Comparison of ENCODE assay signal across 15 mouse cellular contexts in the genomic region with DNA sequence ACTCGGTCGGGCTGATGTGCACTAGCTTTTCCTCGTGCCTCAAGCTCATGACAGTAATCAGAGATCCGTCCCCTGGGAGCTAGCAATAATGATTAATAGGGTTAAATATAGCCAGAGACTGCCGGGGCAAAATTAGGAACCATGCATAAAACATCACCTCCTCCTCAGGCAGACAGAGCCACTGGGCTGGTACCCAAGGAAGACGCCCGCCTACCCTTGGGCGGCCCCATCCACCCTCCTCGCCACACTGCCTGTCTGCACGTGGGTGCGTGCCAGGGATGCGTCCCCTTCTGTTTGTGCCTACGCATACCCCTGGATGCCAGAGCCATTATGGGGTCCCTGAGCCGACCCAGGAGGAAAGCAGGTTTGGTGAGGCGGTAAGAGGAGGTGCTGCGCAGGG.
A peak's percentile ranks its signal among the peaks of the same experiment; 100 is the strongest.
DNase-seq lines count a peak whose midpoint lies in the region; ATAC-seq and TF ChIP-seq lines count a peak whose summit lies in the region.
"Had no signal": no experiment of that assay in that cellular context is flagged by ENCODE, and none has a peak within 500 bp of the region (broad histone marks: within the 10 kb centered on the region; RNA-seq: fewer than 3 reads in every experiment).

No protein-coding gene starts in this region.

- no peaks in the 10 kb centered on the region for H3K27me3 ChIP-seq in forebrain, postnatal 0 days (ENCODE audit: insufficient read depth, low read length)
- H3K27me3 ChIP-seq in forebrain, embryonic 14.5 days (replicated peaks; ENCODE audit: control insufficient read depth, insufficient read depth, low read length) = no peaks in the 10 kb centered on the region
- H3K27me3 ChIP-seq: heart, embryonic 12.5 days; hindbrain, embryonic 15.5 days; liver, embryonic 12.5 days had no signal

- no peak overlapping the region for H3K4me3 ChIP-seq in forebrain, postnatal 0 days (ENCODE audit: low read depth, low read length)
- no peak overlapping the region for H3K4me3 ChIP-seq in forebrain, embryonic 14.5 days (ENCODE audit: low read depth, low read length)
- H3K4me3 ChIP-seq: heart, embryonic 12.5 days; hindbrain, embryonic 15.5 days; liver, embryonic 12.5 days had no signal

- peak; percentile 44; the same call in 1 of the 2 replicates for ATAC-seq in forebrain, postnatal 0 days
- no peak for ATAC-seq in forebrain, embryonic 14.5 days
- no peak for ATAC-seq in CD4-positive, CD25-positive, alpha-beta regulatory T cell, adult 4 months
- ATAC-seq: liver, embryonic 12.5 days had no signal

- TF ChIP-seq CTCF in forebrain, postnatal 0 days (IDR thresholded peaks at IDR 0.05; ENCODE audit: low read depth) = no peak

- no peak overlapping the region for H3K9ac ChIP-seq in forebrain, postnatal 0 days
- H3K9ac ChIP-seq in forebrain, embryonic 14.5 days (ENCODE audit: low read length) = no peak overlapping the region
- H3K9ac ChIP-seq: heart, embryonic 12.5 days; hindbrain, embryonic 15.5 days; liver, embryonic 12.5 days had no signal

- no peak overlapping the region for H3K4me2 ChIP-seq in forebrain, postnatal 0 days (ENCODE audit: low read depth)
- no peak overlapping the region for H3K4me2 ChIP-seq in forebrain, embryonic 14.5 days (ENCODE audit: low read length)
- H3K4me2 ChIP-seq: heart, embryonic 12.5 days; hindbrain, embryonic 15.5 days; liver, embryonic 12.5 days had no signal

- no peak for DNase-seq in forebrain, postnatal 0 days
- DNase-seq in forebrain, embryonic 14.5 days (ENCODE audit: low spot score) = no peak
- peak; percentile 76 to 85 for DNase-seq in layer of hippocampus, adult 18-20 months (ENCODE audit: low spot score in 2 of 2)
- DNase-seq in left cerebral cortex, adult 8-10 months (ENCODE audit: low spot score in 2 of 2) = peak; percentile 55 to 84
- DNase-seq in right cerebral cortex, postnatal 25 days = peak; percentile 78
- no peak for DNase-seq in urinary bladder, postnatal 10 days (ENCODE audit: low spot score)
- no peak for DNase-seq in adrenal gland, postnatal 25 days
- DNase-seq: cerebellum, postnatal 36 days; gastrocnemius, postnatal 14 days; kidney, postnatal 36 days; lung, postnatal 14 days had no signal

- H3K27ac ChIP-seq in forebrain, postnatal 0 days (ENCODE audit: low read depth, low read length) = no peak overlapping the region
- H3K27ac ChIP-seq in forebrain, embryonic 14.5 days (ENCODE audit: low read depth, low read length) = no peak overlapping the region
- H3K27ac ChIP-seq: hindbrain, embryonic 15.5 days; liver, embryonic 12.5 days had no signal

- no peaks in the 10 kb centered on the region for H3K4me1 ChIP-seq in forebrain, postnatal 0 days (ENCODE audit: insufficient read depth)
- no peaks in the 10 kb centered on the region for H3K4me1 ChIP-seq in forebrain, embryonic 14.5 days (ENCODE audit: control insufficient read depth, insufficient read depth, low read length)
- H3K4me1 ChIP-seq: liver, embryonic 12.5 days had no signal

- no peaks in the 10 kb centered on the region for H3K36me3 ChIP-seq in forebrain, postnatal 0 days (ENCODE audit: insufficient read depth)
- no peaks in the 10 kb centered on the region for H3K36me3 ChIP-seq in forebrain, embryonic 14.5 days (ENCODE audit: control insufficient read depth, insufficient read depth, low read length)
- H3K36me3 ChIP-seq: heart, embryonic 12.5 days; hindbrain, embryonic 15.5 days; liver, embryonic 12.5 days had no signal

- WGBS in forebrain, postnatal 0 days = 54% methylated on average over 16 of the region's 16 CpGs
- whole genome bisulfite sequencing in forebrain, embryonic 14.5 days = 77% methylated on average over 16 of the region's 16 CpGs

- H3K9me3 ChIP-seq in forebrain, postnatal 0 days (ENCODE audit: low read length) = no peaks in the 10 kb centered on the region
- no peaks in the 10 kb centered on the region for H3K9me3 ChIP-seq in forebrain, embryonic 14.5 days (replicated peaks; ENCODE audit: control insufficient read depth, low read length)
- H3K9me3 ChIP-seq: hindbrain, embryonic 15.5 days had no signal

Comparison
In these comparisons a context has a peak if more than half of its experiments do, and no peak if none do; other contexts are left out.
1. DNase-seq: peak in layer of hippocampus, adult 18-20 months (2 of 2), left cerebral cortex, adult 8-10 months (2 of 2) and right cerebral cortex, postnatal 25 days (single experiment); none in forebrain, postnatal 0 days (single experiment), forebrain, embryonic 14.5 days (single experiment), urinary bladder, postnatal 10 days (single experiment) and adrenal gland, postnatal 25 days (single experiment).